11 mouse cellular contexts compared by ENCODE assay signal in genomic region chr5:121534521-121534920, GRCm38 (mm10). TPM values are rescaled to one million over a fixed set of nuclear protein-coding genes. Genes with fewer than 3 reads are reported as not detected.
DNase-seq lines count a peak whose midpoint lies in the region; ATAC-seq and TF ChIP-seq lines count a peak whose summit lies in the region.
"Had no signal": no experiment of that assay in that cellular context is flagged by ENCODE, and none has a peak within 500 bp of the region (broad histone marks: within the 10 kb centered on the region; RNA-seq: fewer than 3 reads in every experiment).

No protein-coding gene starts in this region.

- ATAC-seq in midbrain, embryonic 14.5 days (ENCODE audit: low FRiP score, low TSS enrichment) = no peak
- ATAC-seq in midbrain, embryonic 15.5 days (replicated peaks) = no peak
- no peak for ATAC-seq in inflammation-experienced regulatory T-cells, adult 6 months

- no peak for TF ChIP-seq POLR2A in cerebellum, adult 2 months (IDR thresholded peaks at IDR 0.05; ENCODE audit: borderline replicate concordance, insufficient read depth, low read length)

- no peak overlapping the region for H3K4me2 ChIP-seq in midbrain, embryonic 14.5 days (ENCODE audit: low read length)
- no peak overlapping the region for H3K4me2 ChIP-seq in midbrain, embryonic 15.5 days
- H3K4me2 ChIP-seq: heart, embryonic 15.5 days had no signal

- TF ChIP-seq CTCF in cerebellum, adult 2 months (IDR thresholded peaks at IDR 0.05; ENCODE audit: borderline replicate concordance, insufficient read depth, low read depth, low read length) = peak; percentile 51; the same call in 1 of the 2 replicates

- 94% methylated on average over 5 of the region's 5 CpGs for WGBS in cerebellum, adult 2 months
- 93% methylated on average over 5 of the region's 5 CpGs for WGBS in midbrain, embryonic 14.5 days
- WGBS in midbrain, embryonic 15.5 days = 94% methylated on average over 5 of the region's 5 CpGs
- WGBS in limb, embryonic 10.5 days = 92% methylated on average over 5 of the region's 5 CpGs

- H3K9me3 ChIP-seq in midbrain, embryonic 14.5 days (ENCODE audit: control insufficient read depth, low read length) = no peaks in the 10 kb centered on the region
- H3K9me3 ChIP-seq in midbrain, embryonic 15.5 days = no peaks in the 10 kb centered on the region
- no peaks in the 10 kb centered on the region for H3K9me3 ChIP-seq in limb, embryonic 10.5 days (replicated peaks)
- H3K9me3 ChIP-seq: heart, embryonic 15.5 days had no signal

- H3K4me3 ChIP-seq in cerebellum, adult 2 months (replicated peaks; ENCODE audit: insufficient read depth, low read depth, low read length) = no peak overlapping the region
- no peak overlapping the region for H3K4me3 ChIP-seq in midbrain, embryonic 14.5 days (replicated peaks; ENCODE audit: low read depth, low read length)
- no peak overlapping the region for H3K4me3 ChIP-seq in midbrain, embryonic 15.5 days
- H3K4me3 ChIP-seq in limb, embryonic 10.5 days = no peak overlapping the region
- H3K4me3 ChIP-seq: heart, embryonic 15.5 days had no signal

- no peaks in the 10 kb centered on the region for H3K27me3 ChIP-seq in cerebellum, adult 2 months (ENCODE audit: control insufficient read depth, insufficient read depth, low read length)
- no peaks in the 10 kb centered on the region for H3K27me3 ChIP-seq in midbrain, embryonic 14.5 days (ENCODE audit: control insufficient read depth, insufficient read depth, low read length)
- H3K27me3 ChIP-seq in midbrain, embryonic 15.5 days (replicated peaks) = no peaks in the 10 kb centered on the region
- H3K27me3 ChIP-seq in limb, embryonic 10.5 days (ENCODE audit: low read depth, poor library complexity, severe bottlenecking) = no peaks in the 10 kb centered on the region
- H3K27me3 ChIP-seq: heart, embryonic 15.5 days had no signal

- no peak overlapping the region for H3K9ac ChIP-seq in midbrain, embryonic 14.5 days (replicated peaks; ENCODE audit: low read length)
- H3K9ac ChIP-seq in midbrain, embryonic 15.5 days = no peak overlapping the region
- H3K9ac ChIP-seq: heart, embryonic 15.5 days had no signal

- peaks cover 77% of the 10 kb centered on the region for H3K36me3 ChIP-seq in midbrain, embryonic 14.5 days (ENCODE audit: control insufficient read depth, insufficient read depth, low read length)
- peaks cover 48% of the 10 kb centered on the region for H3K36me3 ChIP-seq in midbrain, embryonic 15.5 days (replicated peaks)
- peaks cover 96% of the 10 kb centered on the region for H3K36me3 ChIP-seq in limb, embryonic 10.5 days

- DNase-seq in cerebellum, adult 2 months = no peak
- no peak for DNase-seq in cerebellum, adult 9-11 months
- DNase-seq in midbrain, embryonic 14.5 days = peak; percentile 37
- DNase-seq in limb, embryonic 10.5 days (ENCODE audit: low spot score) = peak; percentile 39
- DNase-seq in thymus, postnatal 14 days = peak; percentile 31
- no peak for DNase-seq in layer of hippocampus, postnatal 36 days

- H3K4me1 ChIP-seq in cerebellum, adult 2 months (ENCODE audit: control insufficient read depth, insufficient read depth, low read length) = 0 out of 2 replicates have a peak, but pooled peaks cover 2% of the 10 kb centered on the region
- no peaks in the 10 kb centered on the region for H3K4me1 ChIP-seq in midbrain, embryonic 14.5 days (ENCODE audit: control insufficient read depth, insufficient read depth, low read length)
- H3K4me1 ChIP-seq in midbrain, embryonic 15.5 days = no peaks in the 10 kb centered on the region; the same call in 1 of the 2 replicates
- H3K4me1 ChIP-seq in limb, embryonic 10.5 days = no peaks in the 10 kb centered on the region

- H3K27ac ChIP-seq in cerebellum, adult 2 months (ENCODE audit: insufficient read depth, low read length) = no peak overlapping the region
- no peak overlapping the region for H3K27ac ChIP-seq in midbrain, embryonic 14.5 days (replicated peaks; ENCODE audit: low read depth, low read length)
- no peak overlapping the region for H3K27ac ChIP-seq in midbrain, embryonic 15.5 days
- no peak overlapping the region for H3K27ac ChIP-seq in limb, embryonic 10.5 days
- H3K27ac ChIP-seq: heart, embryonic 15.5 days had no signal

RNA-seq across cellular contexts. Expression of gene Adam1a, which starts 10.8 kb away (rescaled TPM):
- polyA plus RNA-seq in cerebellum, adult 2 months (2012; rRNA removed) = 30.6 and 31.5 TPM in 2 replicates
- 6.8 and 6.9 TPM in 2 replicates for polyA plus RNA-seq in midbrain, embryonic 14.5 days (2014; fragmentation: Nextera tagmentation; extraction: Ambion mirVana)
- polyA plus RNA-seq in midbrain, embryonic 15.5 days (2015; fragmentation: Nextera tagmentation; extraction: Ambion mirVana) = 5.8 and 7.3 TPM in 2 replicates
- polyA plus RNA-seq in limb, embryonic 10.5 days (2016; fragmentation: Nextera tagmentation; extraction: Ambion mirVana) = 0.90 and 1.3 TPM in 2 replicates
- 1 to 10 TPM in 1 of 3 experiments, under 1 TPM in 2; 0.36 to 2.0 (median 0.75) TPM for polyA plus RNA-seq in inflammation-experienced regulatory T-cells, adult 6 months (2017; shearing (Covaris generic))
- total RNA-seq in layer of hippocampus, postnatal 36 days (2021) = 10 to 100 TPM; 17.3 to 19.8 TPM

RNA-seq across cellular contexts. Expression of gene Gm42878, which starts 10.8 kb away (rescaled TPM):
- polyA plus RNA-seq in cerebellum, adult 2 months (2012; rRNA removed) = 0.21 TPM in 2 replicates
- not detected in 2 replicates for polyA plus RNA-seq in midbrain, embryonic 14.5 days (2014; fragmentation: Nextera tagmentation; extraction: Ambion mirVana)
- polyA plus RNA-seq in midbrain, embryonic 15.5 days (2015; fragmentation: Nextera tagmentation; extraction: Ambion mirVana) = 0.47 TPM in 1 of 2 replicates, not detected in the other
- polyA plus RNA-seq in limb, embryonic 10.5 days (2016; fragmentation: Nextera tagmentation; extraction: Ambion mirVana) = not detected in 2 replicates
- not detected for polyA plus RNA-seq in inflammation-experienced regulatory T-cells, adult 6 months (2017; shearing (Covaris generic))
- 1 to 10 TPM in 1 of 2 experiments, not detected in 1; 2.3 TPM for total RNA-seq in layer of hippocampus, postnatal 36 days (2021)
- total RNA-seq: left cerebral cortex, postnatal 14 days had no signal
- polyA plus RNA-seq: heart, embryonic 15.5 days; neural tube, embryonic 14.5 days had no signal

RNA-seq across cellular contexts. Expression of gene Mapkapk5, which starts 11.2 kb away (rescaled TPM):
- polyA plus RNA-seq in cerebellum, adult 2 months (2012; rRNA removed) = 88.2 and 94.9 TPM in 2 replicates
- 58.3 and 68.8 TPM in 2 replicates for polyA plus RNA-seq in midbrain, embryonic 14.5 days (2014; fragmentation: Nextera tagmentation; extraction: Ambion mirVana)
- polyA plus RNA-seq in midbrain, embryonic 15.5 days (2015; fragmentation: Nextera tagmentation; extraction: Ambion mirVana) = 67.5 and 67.7 TPM in 2 replicates
- 50.3 and 60.3 TPM in 2 replicates for polyA plus RNA-seq in limb, embryonic 10.5 days (2016; fragmentation: Nextera tagmentation; extraction: Ambion mirVana)
- 10 to 100 TPM; 20.2 to 24.2 (median 23.8) TPM for polyA plus RNA-seq in inflammation-experienced regulatory T-cells, adult 6 months (2017; shearing (Covaris generic))
- total RNA-seq in layer of hippocampus, postnatal 36 days (2021) = 10 to 100 TPM; 75.1 to 83.8 TPM

RNA-seq across cellular contexts. Expression of gene Adam1b, which starts 31.3 kb away (rescaled TPM):
- not detected in 2 replicates for polyA plus RNA-seq in cerebellum, adult 2 months (2012; rRNA removed)
- 0.08 TPM in 1 of 2 replicates, not detected in the other for polyA plus RNA-seq in midbrain, embryonic 14.5 days (2014; fragmentation: Nextera tagmentation; extraction: Ambion mirVana)
- 0.09 TPM in 1 of 2 replicates, not detected in the other for polyA plus RNA-seq in midbrain, embryonic 15.5 days (2015; fragmentation: Nextera tagmentation; extraction: Ambion mirVana)
- polyA plus RNA-seq in limb, embryonic 10.5 days (2016; fragmentation: Nextera tagmentation; extraction: Ambion mirVana) = not detected in 2 replicates
- under 1 TPM in 1 of 3 experiments, not detected in 2; 0.22 TPM for polyA plus RNA-seq in inflammation-experienced regulatory T-cells, adult 6 months (2017; shearing (Covaris generic))
- under 1 TPM; 0.13 to 0.15 TPM for total RNA-seq in layer of hippocampus, postnatal 36 days (2021)
- total RNA-seq: left cerebral cortex, postnatal 14 days had no signal
- polyA plus RNA-seq: neural tube, embryonic 14.5 days had no signal

RNA-seq across cellular contexts. Expression of gene Aldh2, which starts 59.1 kb away (rescaled TPM):
- polyA plus RNA-seq in cerebellum, adult 2 months (2012; rRNA removed) = 174 and 192 TPM in 2 replicates
- 41.8 and 64.1 TPM in 2 replicates for polyA plus RNA-seq in midbrain, embryonic 14.5 days (2014; fragmentation: Nextera tagmentation; extraction: Ambion mirVana)
- 121 and 123 TPM in 2 replicates for polyA plus RNA-seq in midbrain, embryonic 15.5 days (2015; fragmentation: Nextera tagmentation; extraction: Ambion mirVana)
- polyA plus RNA-seq in limb, embryonic 10.5 days (2016; fragmentation: Nextera tagmentation; extraction: Ambion mirVana) = 153 and 163 TPM in 2 replicates
- polyA plus RNA-seq in inflammation-experienced regulatory T-cells, adult 6 months (2017; shearing (Covaris generic)) = 10 to 100 TPM in 1 of 3 experiments, 1 to 10 TPM in 2; 4.5 to 11.7 (median 6.0) TPM
- total RNA-seq in layer of hippocampus, postnatal 36 days (2021) = 100 to 1,000 TPM; 111 to 121 TPM

Comparison
In these comparisons a context has a peak if more than half of its experiments do, and no peak if none do; other contexts are left out.
1. DNase-seq: peak in midbrain, embryonic 14.5 days (single experiment), limb, embryonic 10.5 days (single experiment) and thymus, postnatal 14 days (single experiment); none in cerebellum, adult 2 months (0 of 2), cerebellum, adult 9-11 months (single experiment) and layer of hippocampus, postnatal 36 days (0 of 2).